Mouse (Mus musculus): ENCODE measurements at regions not wholly inside any gene's neighbourhood (a gene's known extent, or its start where the extent isn't known, plus 50 kb on each side); places are given as distances from the start of the nearest gene placed in this dataset.

DNA sequence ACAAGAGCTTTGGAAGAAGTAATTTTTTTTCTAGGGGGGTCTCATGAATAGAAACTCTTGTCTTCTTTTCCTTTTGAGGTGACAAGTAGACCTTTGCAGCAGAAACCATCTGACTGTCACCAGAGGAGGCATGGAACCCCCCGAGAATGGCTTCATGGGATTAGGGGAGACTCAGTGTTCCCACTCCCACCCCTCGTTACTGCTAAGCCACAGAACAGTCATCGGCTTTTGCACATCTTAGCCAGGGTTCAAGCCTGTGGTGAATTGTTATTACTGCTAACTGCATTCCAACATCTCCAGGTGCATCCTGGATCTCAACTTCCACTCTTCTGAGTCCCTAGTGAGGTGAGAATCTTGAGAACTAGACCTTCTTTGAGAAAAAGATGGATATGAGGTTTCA lies 180.9 kb downstream of the Enc1 start:
- no peaks in the 10 kb centered on the region; a peak in 1 of 4 replicates for H3K27me3 ChIP-seq (ENCODE audit: control insufficient read depth in 1 of 2, insufficient read depth in 2 of 2, low read length in 2 of 2)
- no peak overlapping the region for H3K9ac ChIP-seq (ENCODE audit: control insufficient read depth, low read depth, low read length, poor library complexity, severe bottlenecking)
- no peak for DNase-seq (ENCODE audit: low read depth, low spot score)
- peaks cover 0 to 20% of the 10 kb centered on the region in 2 experiments; a peak in 2 of 4 replicates for H3K36me3 ChIP-seq (ENCODE audit: control insufficient read depth in 1 of 2, insufficient read depth in 2 of 2, low read length in 2 of 2)
- no peaks in the 10 kb centered on the region for H3K9me3 ChIP-seq (replicated peaks; ENCODE audit: insufficient read depth, low read length)
- TF ChIP-seq UBTF (IDR thresholded peaks at IDR 0.05; ENCODE audit: borderline replicate concordance, insufficient read depth, low read depth, low read length) (no peak), POLR2AphosphoS2 (IDR thresholded peaks at IDR 0.05; ENCODE audit: low read length) (no peak), MAX (IDR thresholded peaks at IDR 0.05; ENCODE audit: low read length) (no peak), GABPA (IDR thresholded peaks at IDR 0.05; ENCODE audit: low read depth, low read length) (no peak), POLR2AphosphoS5 (IDR thresholded peaks at IDR 0.05; ENCODE audit: borderline replicate concordance, low read depth, low read length) (no peak), USF1 (IDR thresholded peaks at IDR 0.05; ENCODE audit: low read depth, low read length) (no peak), SIN3A (IDR thresholded peaks at IDR 0.05; ENCODE audit: low read length) (no peak), ETS1 (IDR thresholded peaks at IDR 0.05; ENCODE audit: low read depth, low read length) (no peak), CTCF (IDR thresholded peaks at IDR 0.05 in 2 of 3, conservative IDR thresholded peaks at IDR 0.05 in 1 of 3; ENCODE audit: control insufficient read depth in 1 of 3, insufficient read depth in 1 of 3, low read depth in 2 of 3, low read length in 3 of 3, poor library complexity in 1 of 3, severe bottlenecking in 1 of 3) (no peak), CHD1 (IDR thresholded peaks at IDR 0.05; ENCODE audit: low read depth, low read length) (no peak), MEF2A (IDR thresholded peaks at IDR 0.05; ENCODE audit: extremely low read depth, insufficient replicate concordance, low read depth, low read length, poor library complexity, severe bottlenecking) (no peak)
- no peak overlapping the region for H3K4me3 ChIP-seq (ENCODE audit: control insufficient read depth in 1 of 2, insufficient read depth in 1 of 2, low read depth in 2 of 2, low read length in 2 of 2)
- no peaks in the 10 kb centered on the region for H3K79me2 ChIP-seq (ENCODE audit: control insufficient read depth, insufficient read depth, low read length, poor library complexity)
- peaks cover 10 to 25% of the 10 kb centered on the region in 2 experiments for H3K4me1 ChIP-seq (ENCODE audit: control insufficient read depth in 1 of 2, insufficient read depth in 2 of 2, low read length in 2 of 2)
- no peak overlapping the region for H3K27ac ChIP-seq (ENCODE audit: control insufficient read depth, low read depth, low read length)

DNA sequence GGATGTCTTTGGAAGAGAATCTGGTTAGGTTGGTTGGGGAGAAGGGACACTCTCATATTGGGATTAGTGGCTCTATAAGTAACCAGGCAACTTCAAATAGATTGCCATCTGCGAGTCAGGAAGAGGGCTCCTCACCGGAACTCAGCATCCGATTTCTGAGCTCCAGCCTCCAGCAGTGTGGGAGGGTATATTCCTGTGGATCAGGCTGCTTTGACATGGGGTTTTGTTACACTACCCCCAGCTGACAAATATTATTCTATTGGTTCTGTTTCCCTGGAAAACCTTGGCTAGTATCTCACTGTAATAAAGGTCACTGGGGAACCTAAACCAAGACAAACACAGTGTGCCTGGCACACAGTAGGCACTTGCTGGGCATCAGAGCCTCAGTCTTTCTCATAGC lies 179.9 kb downstream of the Enc1 start:
- H3K4me1 ChIP-seq (ENCODE audit: control insufficient read depth in 1 of 2, insufficient read depth in 2 of 2, low read length in 2 of 2): peaks cover 10 to 25% of the 10 kb centered on the region in 2 experiments
- H3K4me3 ChIP-seq (ENCODE audit: control insufficient read depth in 1 of 2, insufficient read depth in 1 of 2, low read depth in 2 of 2, low read length in 2 of 2): no peak overlapping the region
- H3K79me2 ChIP-seq (ENCODE audit: control insufficient read depth, insufficient read depth, low read length, poor library complexity): no peaks in the 10 kb centered on the region
- H3K36me3 ChIP-seq (ENCODE audit: control insufficient read depth in 1 of 2, insufficient read depth in 2 of 2, low read length in 2 of 2): peaks cover 0 to 20% of the 10 kb centered on the region in 2 experiments; a peak in 2 of 4 replicates
- H3K27ac ChIP-seq (ENCODE audit: control insufficient read depth, low read depth, low read length): no peak overlapping the region
- DNase-seq (ENCODE audit: low read depth, low spot score): no peak
- no peak for TF ChIP-seq SMC3 (IDR thresholded peaks at IDR 0.05; ENCODE audit: low read depth, low read length)
- no peak for TF ChIP-seq NRF1 (IDR thresholded peaks at IDR 0.05; ENCODE audit: insufficient read depth, low read depth, low read length, poor library complexity, severe bottlenecking)
- no peak for TF ChIP-seq CHD1 (IDR thresholded peaks at IDR 0.05; ENCODE audit: low read depth, low read length)
- no peak for TF ChIP-seq MXI1 (IDR thresholded peaks at IDR 0.05; ENCODE audit: low read depth, low read length)
- no peak for TF ChIP-seq CTCF (IDR thresholded peaks at IDR 0.05 in 2 of 3, conservative IDR thresholded peaks at IDR 0.05 in 1 of 3; ENCODE audit: control insufficient read depth in 1 of 3, insufficient read depth in 1 of 3, low read depth in 2 of 3, low read length in 3 of 3, poor library complexity in 1 of 3, severe bottlenecking in 1 of 3)
- no peak for TF ChIP-seq TAL1 (IDR thresholded peaks at IDR 0.05; ENCODE audit: low read length)
- TF ChIP-seq MYC (IDR thresholded peaks at IDR 0.05; ENCODE audit: low read depth, low read length): no peak
- TF ChIP-seq ELF1 (IDR thresholded peaks at IDR 0.05; ENCODE audit: low read depth, low read length): no peak
- no peak for TF ChIP-seq RAD21 (IDR thresholded peaks at IDR 0.05; ENCODE audit: low read depth, low read length)
- TF ChIP-seq GATA1 (IDR thresholded peaks at IDR 0.05; ENCODE audit: low read depth, low read length): no peak
- TF ChIP-seq MAZ (IDR thresholded peaks at IDR 0.05; ENCODE audit: low read depth, low read length): no peak
- TF ChIP-seq MEF2A (IDR thresholded peaks at IDR 0.05; ENCODE audit: extremely low read depth, insufficient replicate concordance, low read depth, low read length, poor library complexity, severe bottlenecking): no peak
- no peak for TF ChIP-seq UBTF (IDR thresholded peaks at IDR 0.05; ENCODE audit: borderline replicate concordance, insufficient read depth, low read depth, low read length)
- TF ChIP-seq EP300 (IDR thresholded peaks at IDR 0.05; ENCODE audit: low read depth in 1 of 2, low read length in 2 of 2): no peak
- TF ChIP-seq POLR2A (IDR thresholded peaks at IDR 0.05; ENCODE audit: control insufficient read depth in 1 of 2, insufficient read depth in 1 of 2, low read depth in 1 of 2, low read length in 2 of 2, poor library complexity in 1 of 2): no peak
- no peak for TF ChIP-seq USF1 (IDR thresholded peaks at IDR 0.05; ENCODE audit: low read depth, low read length)
- no peak for TF ChIP-seq NELFE (IDR thresholded peaks at IDR 0.05; ENCODE audit: low read depth, low read length)
- TF ChIP-seq USF2 (IDR thresholded peaks at IDR 0.05; ENCODE audit: borderline replicate concordance in 1 of 2, insufficient read depth in 1 of 2, low read depth in 1 of 2, low read length in 2 of 2): no peak
- TF ChIP-seq MAX (IDR thresholded peaks at IDR 0.05; ENCODE audit: low read length): no peak
- H3K9ac ChIP-seq (ENCODE audit: control insufficient read depth, low read depth, low read length, poor library complexity, severe bottlenecking): no peak overlapping the region
- no peaks in the 10 kb centered on the region for H3K27me3 ChIP-seq (ENCODE audit: control insufficient read depth in 1 of 2, insufficient read depth in 2 of 2, low read length in 2 of 2)
- H3K9me3 ChIP-seq (replicated peaks; ENCODE audit: insufficient read depth, low read length): no peaks in the 10 kb centered on the region

Measured in MEL (cell line).